Mouse (Mus musculus) C2C12 (cell line): ENCODE measurements around the gene Slc6a19.

ENCODE experiments used
- CEBPB ChIP-seq: IDR thresholded peaks from one replicate; pipeline ENCODE4 v1.6.1; 2011; ENCODE audit warnings: low read depth, mild to moderate bottlenecking, control low read depth, moderate library complexity
- CTCF ChIP-seq: IDR thresholded peaks from one replicate; pipeline ENCODE4 v1.5.1; 2011; ENCODE audit not compliant: control insufficient read depth, insufficient read depth, insufficient read length
- MAX ChIP-seq: IDR thresholded peaks from one replicate; pipeline ENCODE4 v1.6.1; 2011; ENCODE audit warnings: mild to moderate bottlenecking, control low read depth
- MYOD1 ChIP-seq: IDR thresholded peaks from one replicate; pipeline ENCODE4 v1.6.1; 2011; ENCODE audit warnings: low read depth; ENCODE audit not compliant: control insufficient read depth, insufficient read length
- USF1 ChIP-seq: IDR thresholded peaks from one replicate; pipeline ENCODE4 v1.6.1; 2011; ENCODE audit warnings: low read depth, mild to moderate bottlenecking, control low read depth, moderate library complexity

DNA sequence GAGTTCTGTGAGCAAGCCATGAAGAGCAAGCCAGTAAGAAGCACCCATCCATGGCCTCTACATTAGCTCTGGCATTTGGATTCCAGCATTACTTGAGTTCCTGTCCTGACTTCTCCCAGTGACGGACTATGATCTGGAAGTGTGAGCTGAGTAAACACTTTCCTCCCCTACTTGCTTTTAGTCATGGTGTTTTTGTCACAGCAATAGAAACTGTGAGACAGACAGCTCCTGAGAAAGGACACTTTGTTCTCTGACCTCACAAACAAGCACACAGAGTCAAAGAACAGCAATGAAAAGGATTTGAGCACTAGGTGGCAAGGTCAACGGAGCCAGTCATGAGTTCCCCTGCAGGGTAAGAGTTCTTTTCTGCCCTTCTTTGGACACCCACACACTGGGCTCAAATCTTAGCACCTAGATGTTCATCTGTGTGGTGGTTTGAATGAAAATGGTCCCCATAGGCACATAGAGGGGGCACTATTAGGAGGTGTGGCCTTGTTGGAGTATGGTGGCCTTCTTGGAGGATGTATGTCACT, 44.4 kb downstream of the Slc6a19 start:
- no peak for TF ChIP-seq MAX
- no peak for TF ChIP-seq CTCF
- TF ChIP-seq CEBPB = no peak
- TF ChIP-seq USF1 = no peak
- no peak for TF ChIP-seq MYOD1
